In genomic region chr9:120576662-120577013, GRCm38 (mm10) we compare ENCODE assay signal across 8 mouse cellular contexts. TPM values are rescaled to one million over a fixed set of nuclear protein-coding genes. Genes with fewer than 3 reads are reported as not detected.
A peak's percentile ranks its signal among the peaks of the same experiment; 100 is the strongest.
DNase-seq lines count a peak whose midpoint lies in the region; ATAC-seq and TF ChIP-seq lines count a peak whose summit lies in the region.

No protein-coding gene starts in this region.

- 0 out of 2 replicates have a peak, but pooled peaks have one; percentile 2 for ATAC-seq in forebrain, postnatal 0 days

- no peaks in the 10 kb centered on the region for H3K9me3 ChIP-seq in E14TG2a.4 (ENCODE audit: low read length)
- no peaks in the 10 kb centered on the region for H3K9me3 ChIP-seq in forebrain, postnatal 0 days (ENCODE audit: low read length)
- H3K9me3 ChIP-seq in megakaryocyte, embryonic 14.5 days = no peaks in the 10 kb centered on the region

- peak; percentile 17 for DNase-seq in embryo, embryonic 9.5 days (ENCODE audit: extremely low spot score)
- DNase-seq in embryo, embryonic 10.5 days (ENCODE audit: low spot score) = no peak
- no peak for DNase-seq in forebrain, postnatal 0 days
- no peak for DNase-seq in ovary, postnatal 14 days (ENCODE audit: low spot score)
- no peak for DNase-seq in layer of hippocampus, postnatal 25 days (ENCODE audit: extremely low spot score in 1 of 2, low spot score in 1 of 2)
- DNase-seq in urinary bladder, adult 2 months (ENCODE audit: low spot score) = no peak

- 0 out of 2 replicates have a peak overlapping the region, but pooled peaks have one; percentile 16 for H3K27ac ChIP-seq in forebrain, postnatal 0 days (ENCODE audit: low read depth, low read length)

- 9% methylated on average over 4 of the region's 4 CpGs for WGBS in forebrain, postnatal 0 days

- H3K9ac ChIP-seq in forebrain, postnatal 0 days = 0 out of 2 replicates have a peak overlapping the region, but pooled peaks have one; percentile 79

- H3K27me3 ChIP-seq in E14TG2a.4 (ENCODE audit: insufficient read depth, low read length) = no peaks in the 10 kb centered on the region
- no peaks in the 10 kb centered on the region for H3K27me3 ChIP-seq in forebrain, postnatal 0 days (ENCODE audit: insufficient read depth, low read length)
- no peaks in the 10 kb centered on the region for H3K27me3 ChIP-seq in megakaryocyte, embryonic 14.5 days (replicated peaks)

- peak overlapping the region; percentile 93 for H3K4me3 ChIP-seq in E14TG2a.4 (replicated peaks; ENCODE audit: low read length)
- H3K4me3 ChIP-seq in forebrain, postnatal 0 days (ENCODE audit: low read depth, low read length) = peak overlapping the region; percentile 66
- H3K4me3 ChIP-seq in megakaryocyte, embryonic 14.5 days (replicated peaks) = peak overlapping the region; percentile 98

- peaks cover 49% of the 10 kb centered on the region for H3K36me3 ChIP-seq in E14TG2a.4 (ENCODE audit: insufficient read depth, low read length)
- peaks cover 34% of the 10 kb centered on the region for H3K36me3 ChIP-seq in forebrain, postnatal 0 days (ENCODE audit: insufficient read depth)
- peaks cover 39% of the 10 kb centered on the region for H3K36me3 ChIP-seq in megakaryocyte, embryonic 14.5 days (replicated peaks; ENCODE audit: low read length)

- H3K4me1 ChIP-seq in E14TG2a.4 (replicated peaks; ENCODE audit: low read depth, low read length) = peaks cover 80% of the 10 kb centered on the region
- peaks cover 4% of the 10 kb centered on the region; the same call in 1 of the 2 replicates for H3K4me1 ChIP-seq in forebrain, postnatal 0 days (ENCODE audit: insufficient read depth)
- H3K4me1 ChIP-seq in megakaryocyte, embryonic 14.5 days = peaks cover 71% of the 10 kb centered on the region

- peak overlapping the region; percentile 91 for H3K4me2 ChIP-seq in forebrain, postnatal 0 days (ENCODE audit: low read depth)

- no peak for TF ChIP-seq CTCF in E14TG2a.4 (conservative IDR thresholded peaks at IDR 0.05; ENCODE audit: low read length)
- TF ChIP-seq CTCF in forebrain, postnatal 0 days (IDR thresholded peaks at IDR 0.05; ENCODE audit: low read depth) = no peak

RNA-seq across cellular contexts. Expression of gene Rpl14, which starts 5.4 kb away (rescaled TPM):
- total RNA-seq in forebrain, postnatal 0 days (2014; rRNA removed) = 449 and 763 TPM in 2 replicates
- polyA plus RNA-seq in forebrain, postnatal 0 days (2015; fragmentation: Nextera tagmentation; extraction: Ambion mirVana) = 491 and 597 TPM in 2 replicates
- 714 and 1,504 TPM in 2 replicates for polyA plus RNA-seq in megakaryocyte, embryonic 14.5 days (2012; ENCODE audit: insufficient read depth, low replicate concordance)
- total RNA-seq in layer of hippocampus, postnatal 25 days (2021) = 100 to 1,000 TPM; 275 to 303 TPM
- polyA plus RNA-seq in urinary bladder, adult 2 months (2012; rRNA removed) = 969 and 1,107 TPM in 2 replicates

RNA-seq across cellular contexts. Expression of gene Entpd3, which starts 37.0 kb away (rescaled TPM):
- total RNA-seq in forebrain, postnatal 0 days (2014; rRNA removed) = 3.6 and 5.5 TPM in 2 replicates
- polyA plus RNA-seq in forebrain, postnatal 0 days (2015; fragmentation: Nextera tagmentation; extraction: Ambion mirVana) = 3.6 and 3.7 TPM in 2 replicates
- polyA plus RNA-seq in megakaryocyte, embryonic 14.5 days (2012; ENCODE audit: insufficient read depth, low replicate concordance) = not detected in 2 replicates
- 1 to 10 TPM; 6.1 to 6.6 TPM for total RNA-seq in layer of hippocampus, postnatal 25 days (2021)
- polyA plus RNA-seq in urinary bladder, adult 2 months (2012; rRNA removed) = 52.9 and 67.7 TPM in 2 replicates

Comparison
In these comparisons a context has a peak if more than half of its experiments do, and no peak if none do; other contexts are left out.
1. RNA of gene Entpd3, which starts 37.0 kb away (polyA plus RNA-seq): 52.9 to 67.7 TPM in urinary bladder, adult 2 months; 3.6 to 3.7 TPM in forebrain, postnatal 0 days and not detected in megakaryocyte, embryonic 14.5 days; every median in the first group is over 10 times any median in the second.
2. Peak in every context shown above with its lines, with median percentiles within 50 percentile points of each other: H3K4me3 ChIP-seq.